Mouse (Mus musculus) adrenal gland, adult 8-10 months (tissue): ENCODE measurements around the gene Pds5b. TPM values are rescaled to one million over a fixed set of nuclear protein-coding genes. Genes with fewer than 3 reads are reported as not detected.
"Not testable (repeated sequence)": the region's sequence is repeated elsewhere in the genome, so short reads cannot be mapped to it uniquely, and the experiment has no call there.

Source experiments
- DNase-seq: peaks from one replicate; pipeline ENCODE4 v3.0.0; 2022
- total RNA-seq, 4 experiments: library from RNA; stranded (reverse); gene quantifications; 2 replicates each; pipeline ENCODE4 v1.2.4; 2022

Gene Pds5b
- total RNA-seq, 4 experiments from 2014 or later: 19.7 to 33.6 (median 26.4) TPM

- not testable (repeated sequence) for DNase-seq
Measured at GRCm38 (mm10) chr5:150706651-150707050, 33.1 kb downstream of the Pds5b start.

GRCm38 (mm10) chr5:150707181-150707580, 33.6 kb downstream of the Pds5b start:
- not testable (repeated sequence) for DNase-seq

- no peak for DNase-seq
Measured at GRCm38 (mm10) chr5:150711503-150711902, 38.0 kb downstream of the Pds5b start.

GRCm38 (mm10) chr5:150713431-150713830, 39.9 kb downstream of the Pds5b start:
- no peak for DNase-seq

DNA sequence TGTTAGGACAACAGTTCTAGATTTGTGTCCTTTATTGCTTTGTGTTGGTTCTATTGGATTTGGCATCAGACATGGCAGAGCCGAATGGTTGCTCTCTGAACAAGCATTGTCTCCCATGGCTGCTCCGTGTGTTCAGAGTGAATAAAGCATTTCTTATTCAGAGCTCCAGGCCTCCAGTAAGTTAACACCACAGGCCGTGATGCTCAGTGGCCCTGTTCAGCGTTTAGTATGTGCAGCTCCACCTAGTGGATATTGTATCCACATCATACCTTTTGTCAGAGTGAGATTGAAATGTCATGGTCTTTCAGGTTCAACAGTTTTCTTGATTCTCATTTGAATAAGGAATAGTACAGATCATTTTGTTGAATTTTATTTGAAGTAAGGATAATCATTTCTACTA, 44.2 kb downstream of the Pds5b start:
- DNase-seq: no peak

DNA sequence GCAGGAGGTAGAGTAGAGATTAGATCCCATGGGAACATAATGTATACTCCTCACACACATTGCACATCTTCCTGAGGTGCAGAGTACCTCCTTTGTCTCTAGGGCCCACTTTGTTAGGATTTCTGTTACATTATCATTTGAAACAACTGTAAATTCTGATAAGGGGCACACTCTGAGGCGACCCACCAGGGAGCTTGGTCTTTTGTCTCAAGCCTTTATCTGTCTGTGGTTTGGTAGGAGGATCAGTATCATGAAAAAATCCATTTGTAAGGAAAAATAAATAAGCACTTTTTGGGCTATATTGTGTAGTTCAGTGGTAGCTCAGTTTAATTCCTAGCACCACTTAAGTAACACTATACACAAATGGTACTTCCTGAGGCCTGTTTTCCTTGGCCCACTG, 51.1 kb downstream of the Pds5b start:
- DNase-seq: no peak

- DNase-seq: not testable (repeated sequence)
Measured at GRCm38 (mm10) chr5:150737028-150737427, 63.5 kb downstream of the Pds5b start.

DNA sequence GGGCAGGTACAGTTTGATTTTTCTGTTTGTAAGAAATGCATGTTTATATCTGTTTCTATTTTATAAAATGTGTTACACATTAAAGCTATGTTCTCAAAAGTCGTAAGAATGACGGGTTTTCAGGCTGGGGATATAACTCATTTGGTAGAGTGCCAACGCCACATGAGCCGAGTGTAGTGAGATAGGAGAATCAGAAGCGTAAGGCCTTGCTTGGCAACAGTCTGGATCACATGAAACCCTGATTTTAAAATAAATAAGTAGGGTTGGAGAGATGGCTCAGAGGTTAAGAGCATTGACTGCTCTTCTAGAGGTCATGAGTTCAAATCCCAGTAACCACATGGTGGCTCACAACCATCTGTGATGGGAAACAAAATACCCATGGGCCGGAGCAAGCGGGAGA, 65.8 kb downstream of the Pds5b start:
- no peak for DNase-seq

DNA sequence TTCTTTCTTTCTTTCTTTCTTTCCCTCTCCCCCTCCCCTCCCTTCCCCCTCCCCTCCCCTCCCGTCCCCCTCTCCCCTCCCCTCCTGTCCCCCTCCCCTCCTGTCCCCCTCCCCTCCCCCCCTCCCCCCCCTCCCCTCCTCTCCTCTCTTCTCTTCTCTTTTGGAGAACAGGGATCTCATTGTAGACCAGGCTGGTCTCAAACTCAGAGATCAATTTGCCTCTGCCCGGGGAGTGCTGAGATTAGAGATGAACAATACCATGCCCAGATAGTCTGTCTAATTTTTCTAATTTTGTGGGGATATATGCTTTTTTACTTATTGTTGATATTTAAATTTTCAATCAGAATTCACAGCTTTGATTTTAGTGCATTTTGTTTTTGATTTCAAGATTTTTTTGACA, 67.1 kb downstream of the Pds5b start:
- DNase-seq: no peak

DNA sequence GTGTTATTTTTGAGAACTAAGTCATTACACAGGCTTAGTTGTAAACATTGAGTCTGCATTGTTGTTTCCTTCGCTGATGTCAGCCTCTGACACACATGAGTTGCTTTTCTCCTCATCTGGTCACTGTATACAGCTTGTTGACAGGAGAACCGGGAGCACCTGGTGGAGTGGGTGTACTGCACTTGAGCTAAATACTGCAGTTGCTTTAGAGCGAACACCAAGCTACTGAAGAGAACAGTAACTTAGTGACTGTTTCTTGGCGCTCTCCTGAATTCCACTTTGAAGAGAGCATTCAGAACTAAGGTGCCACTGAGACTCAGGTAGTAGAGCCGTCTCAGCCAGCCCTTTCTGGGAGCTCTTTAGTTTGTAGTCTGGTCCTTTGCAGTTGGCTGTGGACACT, 83.1 kb downstream of the Pds5b start:
- no peak for DNase-seq

- no peak for DNase-seq
Measured at GRCm38 (mm10) chr5:150772403-150772802, 98.9 kb downstream of the Pds5b start.

DNA sequence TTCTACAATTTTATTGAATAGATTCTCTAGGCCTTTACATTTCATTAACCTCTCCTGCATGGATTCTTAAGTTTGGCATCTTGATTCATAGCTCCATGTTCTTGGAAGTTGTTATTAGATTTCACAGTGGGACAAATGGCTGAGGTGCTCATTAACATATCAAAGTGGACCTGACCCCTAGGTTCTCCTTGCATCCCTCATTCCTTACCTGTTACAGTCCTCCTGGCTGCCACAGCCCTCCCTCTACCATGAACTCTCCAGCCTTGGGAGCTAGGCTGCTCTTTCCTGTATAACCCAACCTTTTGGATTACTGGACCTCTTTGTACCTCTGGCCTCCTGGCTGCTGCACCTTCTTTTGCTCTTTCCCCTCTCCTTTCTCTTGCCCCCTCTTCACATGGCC, 99.5 kb downstream of the Pds5b start:
- DNase-seq: no peak

- no peak for DNase-seq
Measured at GRCm38 (mm10) chr5:150788261-150788660, 114.7 kb downstream of the Pds5b start.

DNA sequence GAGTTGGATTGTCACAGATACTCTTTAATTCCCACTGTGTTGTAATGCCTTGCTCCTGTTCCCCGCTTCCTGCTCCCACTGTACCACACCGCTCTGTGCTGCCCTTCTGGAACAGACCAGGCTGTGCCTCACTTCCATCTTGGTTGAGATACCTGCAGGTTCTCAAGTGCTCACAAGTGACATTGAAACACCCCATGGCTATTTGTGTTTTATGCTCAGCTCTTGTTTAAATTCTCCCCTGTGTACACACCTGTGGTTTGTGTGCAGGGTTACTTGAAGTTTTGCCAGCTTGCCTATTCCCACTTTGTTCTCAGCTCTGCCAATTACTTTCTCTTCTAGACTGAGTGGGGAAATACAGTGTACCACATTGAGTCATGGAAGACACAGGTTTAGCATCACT, 115.5 kb downstream of the Pds5b start:
- no peak for DNase-seq

- no peak for DNase-seq
Measured at GRCm38 (mm10) chr5:150794181-150794580, 120.6 kb downstream of the Pds5b start.

DNA sequence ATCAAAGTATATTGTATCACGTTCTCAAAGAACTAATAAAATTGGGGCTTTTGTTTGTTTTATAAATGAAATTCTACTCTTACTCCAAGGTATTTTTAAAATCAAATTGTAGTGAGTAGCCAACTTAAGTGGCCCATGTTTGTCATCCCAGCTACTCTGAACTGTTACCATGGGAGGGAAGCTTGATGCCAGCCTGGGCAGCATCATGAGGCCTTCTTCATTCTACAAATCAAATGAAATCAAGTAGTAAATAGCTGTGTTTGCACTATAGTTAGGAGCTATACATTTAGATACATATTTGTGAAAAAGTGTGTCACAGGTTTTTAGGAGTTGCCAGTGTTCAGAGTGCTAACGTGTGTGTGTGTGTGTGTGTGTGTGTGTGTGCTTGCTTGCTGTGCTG, 126.5 kb downstream of the Pds5b start:
- no peak for DNase-seq

DNA sequence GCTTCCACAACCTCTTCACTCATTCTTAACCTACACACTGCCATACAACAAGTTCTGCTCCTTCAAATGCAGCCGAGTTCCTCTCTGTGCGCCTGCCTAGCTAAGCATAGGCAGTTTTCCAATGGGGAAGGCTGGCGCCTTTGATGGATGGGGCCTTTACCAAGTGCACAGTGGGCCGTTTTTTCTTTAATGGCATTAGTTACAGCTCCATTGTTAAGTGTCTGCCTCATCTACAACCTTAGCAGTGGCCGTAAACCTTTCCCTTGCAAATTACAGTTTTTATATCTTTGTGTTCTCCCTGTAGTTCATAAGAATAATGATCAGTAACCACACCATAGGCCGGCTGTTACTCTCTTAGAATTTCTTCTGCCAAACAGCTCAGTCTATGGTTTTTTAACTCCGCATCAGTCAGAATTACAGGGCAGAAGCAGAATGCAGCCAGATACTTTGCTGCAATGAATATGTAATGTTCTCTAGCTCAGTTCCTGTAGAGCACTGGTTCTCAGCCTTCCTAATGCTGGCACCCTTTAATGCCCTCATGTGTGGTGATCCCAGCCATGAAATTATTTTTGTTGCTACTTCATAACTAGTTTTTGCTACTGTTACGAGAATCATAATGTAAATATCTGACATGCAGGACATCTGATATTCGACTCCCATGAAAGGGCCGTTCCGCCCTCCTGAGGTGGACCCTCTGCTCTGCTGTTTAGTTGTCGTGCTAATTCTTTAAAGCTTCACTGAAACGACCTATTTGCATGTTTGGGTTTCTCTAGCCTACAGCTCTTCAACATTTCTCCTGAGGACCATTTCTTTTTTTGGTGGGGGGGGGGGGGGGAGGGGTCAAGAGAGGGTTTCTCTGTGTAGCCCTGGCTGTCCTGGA, 140.8 kb downstream of the Pds5b start:
- DNase-seq: no peak

DNA sequence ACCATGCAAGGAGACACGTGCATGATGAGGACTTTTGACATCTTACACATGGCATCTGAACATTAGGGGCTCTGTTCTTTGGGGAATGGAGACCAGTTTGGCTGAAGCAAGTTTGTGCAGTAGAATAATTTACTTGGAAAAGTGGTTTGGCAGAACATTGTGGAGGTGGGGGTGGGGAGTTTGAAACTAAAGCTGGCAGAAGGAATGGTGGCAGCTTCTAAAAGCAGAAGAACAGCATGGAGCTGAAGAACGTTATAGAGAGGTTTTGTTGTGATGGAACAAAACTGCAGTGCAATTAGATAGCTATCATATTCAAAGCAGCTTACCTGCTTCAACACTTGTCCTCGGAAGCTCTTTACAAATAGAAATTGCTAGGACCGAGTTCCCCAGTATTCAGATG, 141.9 kb downstream of the Pds5b start:
- DNase-seq: no peak

- no peak for DNase-seq
Measured at GRCm38 (mm10) chr5:150816775-150817174, 143.2 kb downstream of the Pds5b start.

DNA sequence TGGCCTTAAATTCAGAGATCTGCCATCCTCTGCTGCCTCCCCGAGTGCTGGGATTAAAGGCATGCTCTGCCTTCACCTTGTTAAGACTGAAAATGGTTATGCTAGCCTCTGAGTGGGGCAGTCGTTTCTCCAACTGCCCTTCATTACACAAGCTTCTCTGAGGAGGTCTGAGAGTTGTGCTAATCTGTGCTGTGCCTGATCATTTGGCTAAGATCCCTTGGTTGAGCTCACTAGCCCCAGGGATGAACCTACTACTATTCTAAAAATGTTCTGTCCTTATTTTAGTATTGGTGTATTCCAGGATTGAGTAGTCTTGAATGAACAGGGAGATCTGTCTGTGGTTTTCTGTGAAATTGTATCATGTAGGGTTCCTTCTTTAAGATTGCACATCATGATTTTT, 144.5 kb downstream of the Pds5b start:
- DNase-seq: no peak

- no peak for DNase-seq
Measured at GRCm38 (mm10) chr5:150818886-150819285, 145.3 kb downstream of the Pds5b start.

DNA sequence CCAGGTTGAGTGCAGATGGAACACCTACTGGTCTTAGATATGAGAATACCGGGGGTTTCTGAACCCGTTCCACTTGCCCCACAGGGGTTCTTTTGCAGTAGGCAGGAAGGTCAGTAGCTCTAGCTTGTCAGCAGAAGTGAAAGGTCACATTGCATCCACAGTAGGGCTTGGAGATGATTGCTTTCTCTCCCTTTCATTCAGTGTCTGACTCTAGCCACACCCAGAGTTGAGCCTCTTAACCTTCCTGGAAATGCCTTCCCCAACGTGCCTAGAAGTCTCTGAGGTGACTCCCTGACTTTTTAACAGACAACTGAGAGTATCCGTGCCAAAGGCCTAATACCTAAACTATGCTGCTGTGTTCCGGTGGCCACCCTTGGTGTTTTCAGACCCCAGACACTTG, 146.0 kb downstream of the Pds5b start:
- no peak for DNase-seq

DNA sequence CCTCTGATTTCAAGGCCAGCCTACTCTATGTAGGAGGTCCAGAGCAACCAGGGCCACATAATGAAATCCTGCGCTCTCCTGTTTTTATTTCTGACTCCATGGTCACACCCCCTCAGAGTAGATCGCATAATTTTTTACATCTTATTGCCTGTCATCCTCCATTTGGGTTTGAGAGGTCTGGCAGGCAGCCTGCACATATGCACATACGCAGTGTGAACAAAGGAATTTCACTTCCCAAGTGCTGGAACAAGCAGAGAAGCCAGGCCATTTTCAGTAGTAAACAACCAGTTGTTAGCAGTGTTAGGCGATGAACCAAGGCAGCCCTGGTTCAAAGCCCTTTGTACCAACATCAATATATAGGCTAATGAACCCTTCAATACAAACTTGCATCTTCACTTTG, 147.6 kb downstream of the Pds5b start:
- no peak for DNase-seq

GRCm38 (mm10) chr5:150822781-150823180, 149.2 kb downstream of the Pds5b start:
- DNase-seq: no peak

DNA sequence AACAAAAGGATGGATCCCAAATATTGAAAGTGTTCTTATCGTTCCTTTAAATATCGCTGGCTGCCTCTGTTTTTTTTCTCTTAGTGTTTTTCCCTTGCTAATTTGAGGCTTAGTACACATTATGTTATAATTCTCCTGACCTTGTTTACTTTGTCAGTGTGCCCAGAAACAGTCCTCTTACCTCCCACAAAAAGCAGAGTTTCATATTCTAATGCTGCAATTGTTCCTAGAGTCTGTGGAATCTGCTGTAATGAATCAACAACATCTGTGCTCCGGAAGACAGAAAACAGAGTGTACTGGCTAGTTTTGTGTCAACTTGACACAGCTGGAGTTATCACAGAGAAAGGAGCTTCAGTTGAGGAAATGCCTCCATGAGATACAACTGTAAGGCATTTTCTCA, 149.8 kb downstream of the Pds5b start:
- no peak for DNase-seq
